Mouse (Mus musculus) forebrain, embryonic 16.5 days (tissue): ENCODE measurements around the gene Sncg. TPM values are rescaled to one million over a fixed set of nuclear protein-coding genes. Genes with fewer than 3 reads are reported as not detected.
"Not testable (repeated sequence)": the region's sequence is repeated elsewhere in the genome, so short reads cannot be mapped to it uniquely, and the experiment has no call there.

Experiments used
- ATAC-seq: fragments of 200-750 bp; cut with Nextera tagmentation; 2 replicates; pipeline ENCODE4 v1.8.0; 2017; ENCODE audit warnings: mild to moderate bottlenecking, moderate library complexity
- H3K27ac ChIP-seq: fragments of 300-500 bp; sonication (generic); 2 replicates; pipeline ENCODE4 v1.5.1; 2014; ENCODE audit warnings: low read length, control low read depth
- H3K27me3 ChIP-seq: fragments of 300-500 bp; sonication (generic); replicated peaks from 2 replicates; pipeline ENCODE4 v1.6.1; 2014; ENCODE audit warnings: low read length; ENCODE audit not compliant: control insufficient read depth, insufficient read depth
- H3K36me3 ChIP-seq: fragments of 300-500 bp; sonication (generic); 2 replicates; pipeline ENCODE4 v1.6.1; 2014; ENCODE audit not compliant: control insufficient read depth, insufficient read depth
- H3K4me1 ChIP-seq: fragments of 300-500 bp; sonication (generic); replicated peaks from 2 replicates; pipeline ENCODE4 v1.6.1; 2014; ENCODE audit warnings: low read length; ENCODE audit not compliant: control insufficient read depth, insufficient read depth
- H3K4me2 ChIP-seq: fragments of 300-500 bp; sonication (generic); 2 replicates; pipeline ENCODE4 v1.6.1; 2014; ENCODE audit warnings: mild to moderate bottlenecking, low read length, control low read depth
- H3K4me3 ChIP-seq: fragments of 300-500 bp; sonication (generic); replicated peaks from 2 replicates; pipeline ENCODE4 v1.5.1; 2014; ENCODE audit warnings: mild to moderate bottlenecking, low read length, control low read depth
- H3K9ac ChIP-seq: fragments of 300-500 bp; sonication (generic); replicated peaks from 2 replicates; pipeline ENCODE4 v1.6.1; 2014; ENCODE audit warnings: low read depth, low read length, control low read depth
- H3K9me3 ChIP-seq: fragments of 300-500 bp; sonication (generic); 2 replicates; pipeline ENCODE4 v1.6.1; 2016; ENCODE audit warnings: low read length; ENCODE audit not compliant: control insufficient read depth
- WGBS: fragments of 180-500 bp; shearing (Covaris S2); extraction: QIAGEN DNeasy Blood & Tissue Kit; methylation state at CpG from one replicate; pipeline ENCODE4 v1.1.7; 2014; 5-methylcytosine and 5-hydroxymethylcytosine counted together
- polyA plus RNA-seq: library from polyadenylated mRNA; unstranded; fragments of >200 nt; fragmentation: Nextera tagmentation; extraction: Ambion mirVana; gene quantifications from 2 replicates; pipeline ENCODE4 v1.2.1, GENCODE M21; 2015

The Sncg gene
- 1.9 and 4.2 TPM in 2 replicates for polyA plus RNA-seq

GRCm38 (mm10) chr14:34374577-34374976, at the start of gene Sncg:
Gene Sncg (minus strand): TSS chr14:34374789.
- Histone ChIP-seq H3K27me3 (no peaks in the 10 kb centered on the region), H3K4me3 (no peak within 1 kb of the TSS), H3K36me3 (no peaks in the 10 kb centered on the region), H3K4me1 (peaks cover 7% of the 10 kb centered on the region), H3K27ac (no peak within 1 kb of the TSS), H3K9ac (no peak within 1 kb of the TSS), H3K4me2 (no peak within 1 kb of the TSS), H3K9me3 (no peaks in the 10 kb centered on the region)
- no peak for ATAC-seq
- WGBS = 70% methylated on average over 10 of the region's 10 CpGs

- H3K4me2 ChIP-seq = no peak overlapping the region
- H3K4me1 ChIP-seq = no peaks in the 10 kb centered on the region
- H3K9me3 ChIP-seq = no peaks in the 10 kb centered on the region
- peaks cover 20% of the 10 kb centered on the region for H3K36me3 ChIP-seq
- H3K4me3 ChIP-seq = no peak overlapping the region
- 95% methylated on average over 1 of the region's 1 CpGs for WGBS
- H3K27me3 ChIP-seq = no peaks in the 10 kb centered on the region
- no peak overlapping the region for H3K27ac ChIP-seq
- no peak for ATAC-seq
- H3K9ac ChIP-seq = no peak overlapping the region
Measured at GRCm38 (mm10) chr14:34421078-34421477, 46.5 kb upstream of the Sncg start.

DNA sequence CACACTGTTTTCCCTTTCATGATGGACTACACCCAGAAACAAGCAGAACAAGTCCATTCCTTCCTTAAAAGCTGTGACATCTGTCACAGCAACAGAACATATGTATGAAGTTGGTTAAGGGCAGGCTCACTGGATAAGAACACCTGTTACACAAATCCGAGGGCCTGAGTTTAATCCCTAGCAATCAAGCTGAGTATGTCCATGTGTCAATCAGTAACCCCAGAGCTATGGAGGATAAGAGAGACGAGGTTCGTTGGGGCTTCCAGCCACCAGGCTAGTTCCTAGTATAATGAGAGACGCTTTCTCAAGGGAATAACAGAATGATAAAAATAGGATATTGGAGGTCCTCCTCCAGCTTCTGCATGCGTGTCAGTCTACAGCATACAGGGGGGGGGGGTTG, 42.9 kb upstream of the Sncg start:
- ATAC-seq = no peak
- H3K9ac ChIP-seq = no peak overlapping the region
- no peaks in the 10 kb centered on the region for H3K4me1 ChIP-seq
- H3K36me3 ChIP-seq = peaks cover 22% of the 10 kb centered on the region
- H3K27ac ChIP-seq = no peak overlapping the region
- H3K4me3 ChIP-seq = no peak overlapping the region
- no peaks in the 10 kb centered on the region for H3K27me3 ChIP-seq
- no peak overlapping the region for H3K4me2 ChIP-seq
- no peaks in the 10 kb centered on the region for H3K9me3 ChIP-seq
- 84% methylated on average over 5 of the region's 5 CpGs for WGBS

- not testable (repeated sequence) for H3K4me3 ChIP-seq, H3K4me2 ChIP-seq, H3K9ac ChIP-seq, H3K4me1 ChIP-seq, H3K9me3 ChIP-seq, ATAC-seq, H3K27me3 ChIP-seq, H3K27ac ChIP-seq
- H3K36me3 ChIP-seq = peaks cover 19% of the 10 kb centered on the region
- 97% methylated on average over 4 of the region's 4 CpGs for WGBS
Measured at GRCm38 (mm10) chr14:34416946-34417345, 42.4 kb upstream of the Sncg start.

DNA sequence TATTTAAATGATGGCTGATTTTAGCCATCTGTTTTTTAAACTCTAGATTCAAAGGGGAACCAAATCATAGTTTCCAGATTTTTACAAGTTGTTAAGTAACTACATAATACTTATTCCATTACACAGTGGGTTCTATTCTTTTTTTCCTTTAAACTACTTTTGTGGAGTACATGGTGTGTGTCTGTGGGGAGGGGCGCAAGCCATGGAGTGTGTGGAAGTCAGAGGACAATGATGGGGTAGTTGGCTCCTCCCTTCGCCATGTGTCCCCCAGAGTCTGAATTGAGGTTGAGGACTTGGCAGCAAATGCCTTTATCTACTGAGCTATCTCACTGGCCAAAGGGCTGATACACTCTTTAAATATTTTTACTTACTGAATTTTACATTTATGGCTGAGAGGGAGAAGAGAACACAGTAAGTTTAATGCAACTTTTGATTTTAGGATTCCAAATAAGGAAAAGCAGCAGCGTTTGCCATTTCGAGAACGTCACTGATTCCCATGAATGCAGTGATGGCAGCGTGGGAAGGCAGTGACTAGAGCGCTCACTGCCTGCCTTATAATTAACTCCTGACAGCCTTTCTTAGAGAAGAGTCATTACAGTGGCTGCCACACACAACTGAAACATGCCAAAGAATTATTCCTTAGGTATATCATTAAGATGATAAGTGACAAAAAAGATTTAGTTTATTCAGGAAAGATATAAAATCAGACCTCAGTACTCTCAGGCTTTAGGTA, 37.7 kb upstream of the Sncg start:
- 77% methylated on average over 7 of the region's 7 CpGs for WGBS

GRCm38 (mm10) chr14:34410716-34411115, 36.1 kb upstream of the Sncg start:
- Histone ChIP-seq H3K9ac (no peak overlapping the region), H3K4me3 (no peak overlapping the region), H3K9me3 (no peaks in the 10 kb centered on the region), H3K36me3 (peaks cover 25% of the 10 kb centered on the region), H3K4me2 (no peak overlapping the region), H3K27me3 (no peaks in the 10 kb centered on the region), H3K4me1 (no peaks in the 10 kb centered on the region), H3K27ac (no peak overlapping the region)
- no peak for ATAC-seq
- 73% methylated on average over 6 of the region's 6 CpGs for WGBS

More for the DNA sequence above, 37.7 kb upstream of the Sncg start:
- ATAC-seq = peak; percentile 71; the same call in 1 of the 2 replicates
- H3K36me3 ChIP-seq = peaks cover 24% of the 10 kb centered on the region
- H3K9me3 ChIP-seq = no peaks in the 10 kb centered on the region
- H3K4me2 ChIP-seq = no peak overlapping the region
- H3K4me1 ChIP-seq = no peaks in the 10 kb centered on the region
- no peaks in the 10 kb centered on the region for H3K27me3 ChIP-seq
- no peak overlapping the region for H3K9ac ChIP-seq
- H3K4me3 ChIP-seq = no peak overlapping the region
- H3K27ac ChIP-seq = no peak overlapping the region

- Histone ChIP-seq H3K36me3 (peaks cover 12% of the 10 kb centered on the region), H3K9ac (no peak overlapping the region), H3K9me3 (no peaks in the 10 kb centered on the region), H3K4me2 (no peak overlapping the region), H3K27me3 (no peaks in the 10 kb centered on the region), H3K27ac (no peak overlapping the region), H3K4me1 (no peaks in the 10 kb centered on the region), H3K4me3 (no peak overlapping the region)
- ATAC-seq = no peak
- 95% methylated on average over 7 of the region's 7 CpGs for WGBS
Measured at GRCm38 (mm10) chr14:34403424-34403823, 28.8 kb upstream of the Sncg start.

GRCm38 (mm10) chr14:34402871-34403270, 28.3 kb upstream of the Sncg start:
- no peak overlapping the region for H3K4me3 ChIP-seq
- H3K9me3 ChIP-seq = no peaks in the 10 kb centered on the region
- H3K27me3 ChIP-seq = no peaks in the 10 kb centered on the region
- peaks cover 12% of the 10 kb centered on the region for H3K36me3 ChIP-seq
- H3K4me2 ChIP-seq = no peak overlapping the region
- H3K9ac ChIP-seq = no peak overlapping the region
- WGBS = 86% methylated on average over 8 of the region's 8 CpGs
- H3K27ac ChIP-seq = no peak overlapping the region
- no peaks in the 10 kb centered on the region for H3K4me1 ChIP-seq
- ATAC-seq = no peak

DNA sequence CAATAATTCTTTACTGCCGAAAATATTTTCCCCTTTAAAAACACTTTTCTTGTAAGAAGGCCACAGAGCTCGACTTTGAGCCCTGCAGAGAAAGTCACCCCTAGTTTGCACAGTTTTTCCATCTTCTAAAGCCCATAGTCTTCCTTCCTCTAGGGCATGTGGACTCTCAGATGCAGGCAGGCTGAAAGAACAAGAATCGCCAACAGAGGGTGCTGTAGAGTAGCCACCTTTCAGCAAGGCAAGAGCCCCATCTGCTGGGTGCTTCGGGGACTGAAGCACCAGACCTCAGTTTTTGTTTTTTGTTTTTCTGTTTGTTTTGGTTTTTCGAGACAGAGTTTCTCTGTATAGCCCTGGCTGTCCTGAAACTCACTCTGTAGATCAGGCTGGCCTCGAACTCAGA, 26.5 kb upstream of the Sncg start:
- 58% methylated on average over 6 of the region's 6 CpGs for WGBS

More for the DNA sequence above, 26.5 kb upstream of the Sncg start:
- no peaks in the 10 kb centered on the region for H3K4me1 ChIP-seq
- H3K27me3 ChIP-seq = no peaks in the 10 kb centered on the region
- no peak overlapping the region for H3K4me2 ChIP-seq
- H3K27ac ChIP-seq = no peak overlapping the region
- H3K36me3 ChIP-seq = peaks cover 5% of the 10 kb centered on the region
- H3K9ac ChIP-seq = no peak overlapping the region
- H3K9me3 ChIP-seq = no peaks in the 10 kb centered on the region
- H3K4me3 ChIP-seq = no peak overlapping the region
- ATAC-seq = no peak
